8 mouse cellular contexts compared by ENCODE assay signal in genomic region chr19:23056851-23057707, GRCm38 (mm10).
DNase-seq lines count a peak whose midpoint lies in the region; ATAC-seq and TF ChIP-seq lines count a peak whose summit lies in the region.

No protein-coding gene starts in this region.

- H3K36me3 ChIP-seq in hindbrain, embryonic 14.5 days (replicated peaks; ENCODE audit: control insufficient read depth, insufficient read depth), result no peaks in the 10 kb centered on the region
- H3K36me3 ChIP-seq in lung, embryonic 14.5 days (ENCODE audit: insufficient read depth), result no peaks in the 10 kb centered on the region

- peak; percentile 79 for ATAC-seq in hindbrain, embryonic 14.5 days (ENCODE audit: low FRiP score)
- ATAC-seq in lung, embryonic 14.5 days (ENCODE audit: insufficient read depth), result peak; percentile 79

- H3K4me2 ChIP-seq in hindbrain, embryonic 14.5 days (replicated peaks), result peak overlapping the region; percentile 59
- H3K4me2 ChIP-seq in lung, embryonic 14.5 days, result peak overlapping the region; percentile 67

- intact Hi-C loops in gastrocnemius, adult 2 months (cut with DNase I), result loop anchor here (1.0 to 5.0 kb wide), 3 partner anchors 34 to 115 kb away; no protein-coding TSS in a partner anchor

- H3K9me3 ChIP-seq in hindbrain, embryonic 14.5 days (ENCODE audit: control insufficient read depth, low read length), result no peaks in the 10 kb centered on the region
- no peaks in the 10 kb centered on the region for H3K9me3 ChIP-seq in lung, embryonic 14.5 days (ENCODE audit: low read depth, low read length)

- H3K27me3 ChIP-seq in hindbrain, embryonic 14.5 days (ENCODE audit: control insufficient read depth, insufficient read depth, low read length), result no peaks in the 10 kb centered on the region
- no peaks in the 10 kb centered on the region for H3K27me3 ChIP-seq in lung, embryonic 14.5 days (ENCODE audit: insufficient read depth, low read length)

- peak overlapping the region; percentile 45 for H3K9ac ChIP-seq in hindbrain, embryonic 14.5 days
- H3K9ac ChIP-seq in lung, embryonic 14.5 days, result peak overlapping the region; percentile 27

- WGBS in hindbrain, embryonic 14.5 days, result 3% methylated on average over 32 of the region's 32 CpGs
- WGBS in lung, embryonic 14.5 days, result 2% methylated on average over 32 of the region's 32 CpGs

- TF ChIP-seq CTCF in gastrocnemius, adult 2 months (IDR thresholded peaks at IDR 0.05), result no peak
- TF ChIP-seq CTCF in lung, embryonic 14.5 days (IDR thresholded peaks at IDR 0.05; ENCODE audit: low read depth), result no peak

- peak overlapping the region; percentile 97 for H3K27ac ChIP-seq in gastrocnemius, adult 2 months
- H3K27ac ChIP-seq in hindbrain, embryonic 14.5 days, result no peak overlapping the region
- peak overlapping the region; percentile 21; the same call in 1 of the 2 replicates for H3K27ac ChIP-seq in lung, embryonic 14.5 days (ENCODE audit: low read depth)

- H3K4me3 ChIP-seq in gastrocnemius, adult 2 months, result peak overlapping the region; percentile 61
- H3K4me3 ChIP-seq in hindbrain, embryonic 14.5 days (replicated peaks; ENCODE audit: low read length), result peak overlapping the region; percentile 29
- H3K4me3 ChIP-seq in lung, embryonic 14.5 days (ENCODE audit: low read depth, low read length), result peak overlapping the region; percentile 22; the same call in 1 of the 2 replicates

- DNase-seq in ZHBTc4 (ENCODE audit: low read depth, low spot score), result peak; percentile 65
- DNase-seq in cerebellum, postnatal 4 days (ENCODE audit: low spot score in 2 of 2), result peak; percentile 31 to 52
- DNase-seq in gastrocnemius, adult 2 months, result peak; percentile 95
- DNase-seq in hindbrain, embryonic 14.5 days (ENCODE audit: low spot score), result peak; percentile 63
- peak; percentile 63 to 73 for DNase-seq in layer of hippocampus, postnatal 10 days (ENCODE audit: low spot score in 2 of 2)
- DNase-seq in lung, embryonic 14.5 days, result peak; percentile 80
- DNase-seq in ovary, adult 18-20 months (ENCODE audit: low spot score), result peak; percentile 73
- DNase-seq in thymus, postnatal 25 days, result peak; percentile 11

- H3K4me1 ChIP-seq in hindbrain, embryonic 14.5 days (replicated peaks; ENCODE audit: control insufficient read depth, insufficient read depth, low read length), result peaks cover 15% of the 10 kb centered on the region; the same call in 1 of the 2 replicates
- peaks cover 7% of the 10 kb centered on the region for H3K4me1 ChIP-seq in lung, embryonic 14.5 days (ENCODE audit: insufficient read depth)

Comparison
In these comparisons a context has a peak if more than half of its experiments do, and no peak if none do; other contexts are left out.
1. DNase-seq: peak in every context shown above with its lines; median percentile 95 in gastrocnemius, adult 2 months; 80 in lung, embryonic 14.5 days; 73 in ovary, adult 18-20 months; 68 in layer of hippocampus, postnatal 10 days; 65 in ZHBTc4; 63 in hindbrain, embryonic 14.5 days; 42 in cerebellum, postnatal 4 days; 11 in thymus, postnatal 25 days.